In genomic region chr16:96791307-96791706, GRCm38 (mm10) we compare ENCODE assay signal across 29 mouse cellular contexts.
DNase-seq lines count a peak whose midpoint lies in the region; ATAC-seq and TF ChIP-seq lines count a peak whose summit lies in the region.
"Had no signal": no experiment of that assay in that cellular context is flagged by ENCODE, and none has a peak within 500 bp of the region (broad histone marks: within the 10 kb centered on the region; RNA-seq: fewer than 3 reads in every experiment).

No protein-coding gene starts in this region.

- H3K36me3 ChIP-seq in kidney, postnatal 0 days (ENCODE audit: insufficient read depth, low read length): no peaks in the 10 kb centered on the region
- H3K36me3 ChIP-seq in liver, embryonic 16.5 days (ENCODE audit: control insufficient read depth, insufficient read depth): no peaks in the 10 kb centered on the region
- H3K36me3 ChIP-seq: embryonic facial prominence, embryonic 12.5 days; heart, embryonic 10.5 days; hindbrain, embryonic 12.5 days; limb, embryonic 12.5 days; lung, embryonic 15.5 days; neural tube, embryonic 12.5 days had no signal

- no peak for TF ChIP-seq POLR2A in cerebellum, adult 2 months (IDR thresholded peaks at IDR 0.05; ENCODE audit: borderline replicate concordance, insufficient read depth, low read length)

- H3K4me3 ChIP-seq in kidney, postnatal 0 days (replicated peaks; ENCODE audit: low read depth, low read length): no peak overlapping the region
- H3K4me3 ChIP-seq in liver, embryonic 16.5 days (ENCODE audit: low read depth, low read length): no peak overlapping the region
- H3K4me3 ChIP-seq in cerebellum, adult 2 months (replicated peaks; ENCODE audit: insufficient read depth, low read depth, low read length): no peak overlapping the region
- H3K4me3 ChIP-seq: embryonic facial prominence, embryonic 12.5 days; heart, embryonic 10.5 days; hindbrain, embryonic 12.5 days; left cerebral cortex, adult 2 months; limb, embryonic 12.5 days; lung, embryonic 15.5 days; neural tube, embryonic 12.5 days had no signal

- H3K9ac ChIP-seq in kidney, postnatal 0 days (ENCODE audit: low read depth, low read length): no peak overlapping the region
- H3K9ac ChIP-seq in liver, embryonic 16.5 days (ENCODE audit: low read depth, low read length): no peak overlapping the region
- H3K9ac ChIP-seq: embryonic facial prominence, embryonic 12.5 days; hindbrain, embryonic 12.5 days; limb, embryonic 12.5 days; liver, embryonic 14.5 days; lung, embryonic 15.5 days; neural tube, embryonic 12.5 days had no signal

- 82% methylated on average over 2 of the region's 2 CpGs for WGBS in kidney, postnatal 0 days
- WGBS in liver, embryonic 16.5 days (ENCODE audit: insufficient replicate concordance): 35% methylated on average over 2 of the region's 2 CpGs
- 83% methylated on average over 2 of the region's 2 CpGs for WGBS in cerebellum, adult 2 months

- DNase-seq in embryo, embryonic 9.5 days (ENCODE audit: extremely low spot score): peak; percentile 1
- no peak for DNase-seq in embryo, embryonic 10.5 days (ENCODE audit: low spot score)
- DNase-seq in kidney, postnatal 0 days (ENCODE audit: low spot score): no peak
- DNase-seq in kidney, postnatal 10 days: no peak
- peak; percentile 25 for DNase-seq in 3T3-L1 (ENCODE audit: low read depth, low spot score)
- no peak for DNase-seq in cerebellum, adult 2 months
- DNase-seq: adrenal gland, postnatal 14 days; cerebellum, adult 11 months; cerebellum, postnatal 10 days; gastrocnemius, postnatal 14 days; heart, postnatal 36 days; kidney, adult 18-20 months; layer of hippocampus, adult 9-11 months; thymus, adult 2 months; thymus, postnatal 36 days had no signal

- ATAC-seq in kidney, postnatal 0 days (replicated peaks; ENCODE audit: low FRiP score, low read depth): peak; percentile 66; the same call in 1 of the 2 replicates
- ATAC-seq in liver, embryonic 16.5 days (ENCODE audit: low read depth): peak; percentile 66
- ATAC-seq: forebrain, embryonic 14.5 days; hindbrain, postnatal 0 days; midbrain, embryonic 16.5 days; Patski had no signal

- no peaks in the 10 kb centered on the region for H3K9me3 ChIP-seq in kidney, postnatal 0 days (replicated peaks; ENCODE audit: low read length)
- H3K9me3 ChIP-seq in liver, embryonic 16.5 days (replicated peaks; ENCODE audit: control insufficient read depth, low read length): no peaks in the 10 kb centered on the region
- H3K9me3 ChIP-seq: embryonic facial prominence, embryonic 12.5 days; heart, embryonic 10.5 days; hindbrain, embryonic 12.5 days; limb, embryonic 12.5 days; lung, embryonic 15.5 days; neural tube, embryonic 12.5 days had no signal

- no peaks in the 10 kb centered on the region for H3K27me3 ChIP-seq in kidney, postnatal 0 days (ENCODE audit: insufficient read depth, low read length)
- H3K27me3 ChIP-seq in liver, embryonic 16.5 days (ENCODE audit: control insufficient read depth, insufficient read depth, low read depth, low read length): no peaks in the 10 kb centered on the region
- H3K27me3 ChIP-seq in cerebellum, adult 2 months (ENCODE audit: control insufficient read depth, insufficient read depth, low read length): no peaks in the 10 kb centered on the region
- H3K27me3 ChIP-seq: embryonic facial prominence, embryonic 12.5 days; hindbrain, embryonic 12.5 days; limb, embryonic 12.5 days; lung, embryonic 15.5 days; neural tube, embryonic 12.5 days had no signal

- no peak for TF ChIP-seq CTCF in kidney, postnatal 0 days (IDR thresholded peaks at IDR 0.05; ENCODE audit: low read depth)
- TF ChIP-seq CTCF in cerebellum, adult 2 months (IDR thresholded peaks at IDR 0.05; ENCODE audit: borderline replicate concordance, insufficient read depth, low read depth, low read length): no peak

- no peak overlapping the region for H3K4me2 ChIP-seq in kidney, postnatal 0 days (ENCODE audit: low read length)
- H3K4me2 ChIP-seq in liver, embryonic 16.5 days (ENCODE audit: low read depth, low read length): no peak overlapping the region
- H3K4me2 ChIP-seq: embryonic facial prominence, embryonic 12.5 days; hindbrain, embryonic 12.5 days; limb, embryonic 12.5 days; lung, embryonic 15.5 days; midbrain, embryonic 11.5 days; neural tube, embryonic 12.5 days had no signal

- no peak overlapping the region for H3K27ac ChIP-seq in kidney, postnatal 0 days
- H3K27ac ChIP-seq in liver, embryonic 16.5 days (ENCODE audit: low read length): no peak overlapping the region
- H3K27ac ChIP-seq in cerebellum, adult 2 months (ENCODE audit: insufficient read depth, low read length): no peak overlapping the region
- H3K27ac ChIP-seq: embryonic facial prominence, embryonic 12.5 days; heart, embryonic 10.5 days; hindbrain, embryonic 12.5 days; hindbrain, postnatal 0 days; left cerebral cortex, adult 2 months; limb, embryonic 12.5 days; liver, embryonic 14.5 days; lung, embryonic 15.5 days; neural tube, embryonic 12.5 days had no signal

- H3K4me1 ChIP-seq in kidney, postnatal 0 days (replicated peaks; ENCODE audit: insufficient read depth, low read length): no peaks in the 10 kb centered on the region
- H3K4me1 ChIP-seq in liver, embryonic 16.5 days (ENCODE audit: control insufficient read depth, low read depth, low read length): no peaks in the 10 kb centered on the region
- H3K4me1 ChIP-seq in cerebellum, adult 2 months (ENCODE audit: control insufficient read depth, insufficient read depth, low read length): no peaks in the 10 kb centered on the region
- H3K4me1 ChIP-seq: embryonic facial prominence, embryonic 12.5 days; heart, embryonic 10.5 days; lung, embryonic 15.5 days had no signal

Comparison
In these comparisons a context has a peak if more than half of its experiments do, and no peak if none do; other contexts are left out.
1. DNase-seq: peak in embryo, embryonic 9.5 days (single experiment) and 3T3-L1 (single experiment); none in embryo, embryonic 10.5 days (single experiment), kidney, postnatal 0 days (single experiment), kidney, postnatal 10 days (single experiment) and cerebellum, adult 2 months (0 of 2).